In the genomic region with DNA sequence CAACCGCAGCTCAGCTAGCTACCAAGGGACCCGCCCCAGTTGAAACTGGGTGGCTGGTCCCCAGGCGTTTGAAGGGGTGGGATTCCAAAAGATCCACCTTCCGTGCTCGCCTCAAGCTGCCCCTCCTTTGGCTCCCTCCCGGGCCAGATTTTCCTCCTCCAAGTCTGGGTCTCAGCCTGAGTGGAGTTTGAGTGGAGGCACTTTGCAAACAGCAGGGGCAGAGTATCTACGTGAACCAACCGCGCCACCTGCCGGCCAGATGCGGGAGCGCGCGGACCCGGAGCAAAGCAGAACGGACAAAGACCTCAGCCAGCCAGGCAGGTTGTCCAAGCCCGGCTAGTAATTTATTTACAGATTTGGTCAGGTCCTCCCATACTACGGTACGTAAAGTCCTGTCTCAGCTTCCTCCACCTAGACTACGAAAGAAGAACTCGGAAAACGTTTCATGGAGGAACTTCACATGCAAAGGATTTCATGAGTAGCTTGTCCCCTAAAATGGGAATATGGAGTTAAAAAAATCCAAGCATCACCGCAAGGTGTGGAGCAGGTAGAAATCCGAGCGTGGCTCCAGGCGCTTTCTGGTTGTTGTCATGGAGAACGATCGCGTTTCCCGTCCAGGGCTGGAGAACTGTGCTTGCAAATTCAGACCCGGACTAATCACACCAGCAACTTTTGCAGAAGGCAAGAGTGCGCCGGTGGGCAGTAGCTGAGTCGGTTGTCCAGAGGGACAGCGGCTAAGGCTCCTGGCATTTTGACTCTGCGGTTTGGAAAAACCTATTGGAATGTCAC, we compare ENCODE assay signal across 8 mouse cellular contexts. TPM values are rescaled to one million over a fixed set of nuclear protein-coding genes. Genes with fewer than 3 reads are reported as not detected.
A peak's percentile ranks its signal among the peaks of the same experiment; 100 is the strongest.
DNase-seq lines count a peak whose midpoint lies in the region; ATAC-seq and TF ChIP-seq lines count a peak whose summit lies in the region.

No protein-coding gene starts in this region.

- no peak overlapping the region; the same call in 1 of the 2 replicates for H3K9ac ChIP-seq in CH12.LX (ENCODE audit: insufficient read depth, low read depth)
- peak overlapping the region; percentile 72 for H3K9ac ChIP-seq in forebrain, embryonic 14.5 days (ENCODE audit: low read length)
- no peak overlapping the region for H3K9ac ChIP-seq in liver, embryonic 16.5 days (ENCODE audit: low read depth, low read length)
- peak overlapping the region; percentile 56 for H3K9ac ChIP-seq in neural tube, embryonic 12.5 days
- H3K9ac ChIP-seq in stomach, postnatal 0 days (ENCODE audit: low read length), result no peak overlapping the region

- peaks cover 31% of the 10 kb centered on the region for H3K79me2 ChIP-seq in CH12.LX (replicated peaks; ENCODE audit: control insufficient read depth, extremely low read depth, insufficient read depth, poor library complexity, severe bottlenecking)

- peak overlapping the region; percentile 46 to 58 (median 57) for H3K4me3 ChIP-seq in CH12.LX (replicated peaks in 1 of 3; ENCODE audit: low read depth in 2 of 3, low read length in 2 of 3, poor library complexity in 1 of 3)
- peak overlapping the region; percentile 76 for H3K4me3 ChIP-seq in forebrain, embryonic 14.5 days (ENCODE audit: low read depth, low read length)
- H3K4me3 ChIP-seq in liver, embryonic 16.5 days (ENCODE audit: low read depth, low read length), result peak overlapping the region; percentile 58
- peak overlapping the region; percentile 60 for H3K4me3 ChIP-seq in neural tube, embryonic 12.5 days
- H3K4me3 ChIP-seq in stomach, postnatal 0 days (ENCODE audit: low read depth, low read length), result peak overlapping the region; percentile 59

- peak; percentile 73 for DNase-seq in CH12.LX (ENCODE audit: extremely low read depth)
- peak; percentile 96 for DNase-seq in forebrain, embryonic 14.5 days (ENCODE audit: low spot score)
- DNase-seq in heart, postnatal 10 days, result peak; percentile 94 to 96
- DNase-seq in layer of hippocampus, adult 11-12 months (ENCODE audit: low spot score), result peak; percentile 95
- DNase-seq in stomach, postnatal 0 days (ENCODE audit: low spot score), result peak; percentile 93

- peak; percentile 93 for TF ChIP-seq RAD21 in CH12.LX (IDR thresholded peaks at IDR 0.05; ENCODE audit: low read depth, low read length)

- no peaks in the 10 kb centered on the region for H3K36me3 ChIP-seq in CH12.LX (replicated peaks in 1 of 2; ENCODE audit: control insufficient read depth in 1 of 2, insufficient read depth in 1 of 2, low read length in 1 of 2)
- H3K36me3 ChIP-seq in forebrain, embryonic 14.5 days (ENCODE audit: control insufficient read depth, insufficient read depth, low read length), result no peaks in the 10 kb centered on the region
- H3K36me3 ChIP-seq in liver, embryonic 16.5 days (ENCODE audit: control insufficient read depth, insufficient read depth), result no peaks in the 10 kb centered on the region
- no peaks in the 10 kb centered on the region for H3K36me3 ChIP-seq in neural tube, embryonic 12.5 days
- H3K36me3 ChIP-seq in stomach, postnatal 0 days (ENCODE audit: control insufficient read depth, insufficient read depth, low read length), result no peaks in the 10 kb centered on the region

- under 1% methylated on average over 36 of the region's 36 CpGs for WGBS in forebrain, embryonic 14.5 days
- WGBS in liver, embryonic 16.5 days (ENCODE audit: insufficient replicate concordance), result 2% methylated on average over 36 of the region's 36 CpGs
- 2% methylated on average over 36 of the region's 36 CpGs for WGBS in neural tube, embryonic 12.5 days
- under 1% methylated on average over 36 of the region's 36 CpGs for WGBS in stomach, postnatal 0 days

- in situ Hi-C loops in CH12.LX (cut with MboI; ENCODE audit: low pct_ligation_motif_present, low pct_unique_long_range_greater_than_20kb, low sequenced_read_pairs), result loop anchor here (25.0 kb wide), 2 partner anchors 329 to 429 kb away; no protein-coding TSS in a partner anchor

- H3K9me3 ChIP-seq in CH12.LX (replicated peaks; ENCODE audit: low read length), result peaks cover 3% of the 10 kb centered on the region
- H3K9me3 ChIP-seq in forebrain, embryonic 14.5 days (replicated peaks; ENCODE audit: control insufficient read depth, low read length), result no peaks in the 10 kb centered on the region
- H3K9me3 ChIP-seq in liver, embryonic 16.5 days (replicated peaks; ENCODE audit: control insufficient read depth, low read length), result no peaks in the 10 kb centered on the region
- no peaks in the 10 kb centered on the region for H3K9me3 ChIP-seq in neural tube, embryonic 12.5 days
- H3K9me3 ChIP-seq in stomach, postnatal 0 days (ENCODE audit: control insufficient read depth, low read length), result no peaks in the 10 kb centered on the region

- peak; percentile 55 to 84; a peak in 3 of 4 replicates for TF ChIP-seq CTCF in CH12.LX (conservative IDR thresholded peaks at IDR 0.05 in 1 of 2, IDR thresholded peaks at IDR 0.05 in 1 of 2; ENCODE audit: low read depth in 2 of 2, low read length in 2 of 2)
- TF ChIP-seq CTCF in stomach, postnatal 0 days (IDR thresholded peaks at IDR 0.05; ENCODE audit: low read depth), result peak; percentile 98

- peak overlapping the region; percentile 71 for H3K4me2 ChIP-seq in CH12.LX (ENCODE audit: insufficient read depth, low read depth, poor library complexity, severe bottlenecking)
- peak overlapping the region; percentile 88 for H3K4me2 ChIP-seq in forebrain, embryonic 14.5 days (ENCODE audit: low read length)
- H3K4me2 ChIP-seq in liver, embryonic 16.5 days (ENCODE audit: low read depth, low read length), result peak overlapping the region; percentile 68
- peak overlapping the region; percentile 92 for H3K4me2 ChIP-seq in neural tube, embryonic 12.5 days (replicated peaks)
- H3K4me2 ChIP-seq in stomach, postnatal 0 days (replicated peaks; ENCODE audit: low read depth), result peak overlapping the region; percentile 91

- H3K27me3 ChIP-seq in CH12.LX (replicated peaks), result no peaks in the 10 kb centered on the region
- no peaks in the 10 kb centered on the region for H3K27me3 ChIP-seq in forebrain, embryonic 14.5 days (replicated peaks; ENCODE audit: control insufficient read depth, insufficient read depth, low read length)
- peaks cover 45% of the 10 kb centered on the region for H3K27me3 ChIP-seq in liver, embryonic 16.5 days (ENCODE audit: control insufficient read depth, insufficient read depth, low read depth, low read length)
- no peaks in the 10 kb centered on the region for H3K27me3 ChIP-seq in neural tube, embryonic 12.5 days (replicated peaks)
- no peaks in the 10 kb centered on the region for H3K27me3 ChIP-seq in stomach, postnatal 0 days (ENCODE audit: control insufficient read depth, insufficient read depth, low read length)

- peak; percentile 74 for ATAC-seq in cerebellum, adult (ENCODE audit: insufficient number of reproducible peaks, low FRiP score, low TSS enrichment)
- ATAC-seq in forebrain, embryonic 14.5 days, result peak; percentile 56
- ATAC-seq in liver, embryonic 16.5 days (ENCODE audit: low read depth), result peak; percentile 49
- ATAC-seq in neural tube, embryonic 12.5 days (ENCODE audit: low FRiP score, low read depth), result 0 out of 2 replicates have a peak, but pooled peaks have one; percentile 16
- peak; percentile 68 for ATAC-seq in stomach, postnatal 0 days (ENCODE audit: low FRiP score, low TSS enrichment)

- TF ChIP-seq POLR2A in CH12.LX (IDR thresholded peaks at IDR 0.05; ENCODE audit: low read depth, low read length), result no peak

- TF ChIP-seq EP300 in CH12.LX (IDR thresholded peaks at IDR 0.05; ENCODE audit: low read length), result no peak
- no peak for TF ChIP-seq EP300 in stomach, postnatal 0 days (optimal IDR thresholded peaks at IDR 0.05)

- H3K4me1 ChIP-seq in CH12.LX (ENCODE audit: control insufficient read depth in 1 of 2, insufficient read depth in 2 of 2), result peaks cover 0 to 17% of the 10 kb centered on the region in 2 experiments; a peak in 2 of 4 replicates
- H3K4me1 ChIP-seq in forebrain, embryonic 14.5 days (ENCODE audit: control insufficient read depth, insufficient read depth, low read length), result peaks cover 9% of the 10 kb centered on the region; the same call in 1 of the 2 replicates
- H3K4me1 ChIP-seq in liver, embryonic 16.5 days (ENCODE audit: control insufficient read depth, low read depth, low read length), result peaks cover 3% of the 10 kb centered on the region
- peaks cover 27% of the 10 kb centered on the region for H3K4me1 ChIP-seq in neural tube, embryonic 12.5 days
- H3K4me1 ChIP-seq in stomach, postnatal 0 days (replicated peaks; ENCODE audit: control insufficient read depth, insufficient read depth), result 0 out of 2 replicates have a peak, but pooled peaks cover 3% of the 10 kb centered on the region

- peak overlapping the region; percentile 15; the same call in 1 of the 2 replicates for H3K27ac ChIP-seq in CH12.LX (ENCODE audit: insufficient read depth, low read depth)
- H3K27ac ChIP-seq in forebrain, embryonic 14.5 days (ENCODE audit: low read depth, low read length), result peak overlapping the region; percentile 77; the same call in 1 of the 2 replicates
- no peak overlapping the region for H3K27ac ChIP-seq in liver, embryonic 16.5 days (ENCODE audit: low read length)
- no peak overlapping the region for H3K27ac ChIP-seq in neural tube, embryonic 12.5 days
- no peak overlapping the region for H3K27ac ChIP-seq in stomach, postnatal 0 days (replicated peaks)

- dilution Hi-C loops in CH12.LX (cut with MboI; ENCODE audit: extremely low pct_ligation_motif_present, extremely low pct_unique_long_range_greater_than_20kb, low sequenced_read_pairs), result no loop called here

- intact Hi-C loops in heart, postnatal 10 days (cut with DNase I), result loop anchor here (1.0 to 10.0 kb wide), 7 partner anchors 329 to 1591 kb away; no protein-coding TSS in a partner anchor

TF ChIP-seq in CH12.LX, 34 proteins besides CTCF, POLR2A, EP300 and RAD21 (continues in another document):
- no peak for TF ChIP-seq JUND (conservative IDR thresholded peaks at IDR 0.05; ENCODE audit: low read depth, low read length)
- TF ChIP-seq HCFC1 (IDR thresholded peaks at IDR 0.05; ENCODE audit: low read depth, low read length), result no peak
- TF ChIP-seq ZC3H11A (IDR thresholded peaks at IDR 0.05; ENCODE audit: low read depth, low read length), result peak; percentile 66; the same call in 1 of the 2 replicates
- TF ChIP-seq POLR2AphosphoS2 (IDR thresholded peaks at IDR 0.05; ENCODE audit: low read depth, low read length), result no peak
- TF ChIP-seq SMC3 (IDR thresholded peaks at IDR 0.05; ENCODE audit: low read depth, low read length), result peak; percentile 90
- TF ChIP-seq MEF2A (IDR thresholded peaks at IDR 0.05; ENCODE audit: borderline replicate concordance, low read depth, low read length), result 0 out of 2 replicates have a peak, but pooled peaks have one; percentile 22

RNA-seq across cellular contexts. Expression of a gene that starts 1.5 kb away (rescaled TPM):
- total RNA-seq in CH12.LX (2012; rRNA removed) (16.1 and 26.0 TPM in 2 replicates), CH12.LX (2014; rRNA removed) (12.1 and 13.0 TPM in 2 replicates)
- polyA plus RNA-seq in CH12.LX (2012; ENCODE audit: insufficient read length, low read depth), result 3.8 and 3.9 TPM in 2 replicates
- polyA plus RNA-seq in forebrain, embryonic 14.5 days (2014; fragmentation: Nextera tagmentation; extraction: Ambion mirVana), result 85.7 and 89.1 TPM in 2 replicates
- 10 to 100 TPM; 19.3 to 24.0 TPM for total RNA-seq in heart, postnatal 10 days (2021)
- 0.22 and 0.30 TPM in 2 replicates for polyA plus RNA-seq in liver, embryonic 16.5 days (2015; fragmentation: Nextera tagmentation; extraction: Ambion mirVana)
- polyA plus RNA-seq in neural tube, embryonic 12.5 days (2016; fragmentation: Nextera tagmentation; extraction: Ambion mirVana), result 27.9 and 31.6 TPM in 2 replicates
- 3.8 and 5.4 TPM in 2 replicates for polyA plus RNA-seq in stomach, postnatal 0 days (2015; fragmentation: Nextera tagmentation; extraction: Ambion mirVana)

Comparison
In these comparisons a context has a peak if more than half of its experiments do, and no peak if none do; other contexts are left out.
1. H3K27ac ChIP-seq: peak in CH12.LX (single experiment) and forebrain, embryonic 14.5 days (single experiment); none in liver, embryonic 16.5 days (single experiment), neural tube, embryonic 12.5 days (single experiment) and stomach, postnatal 0 days (single experiment).
2. H3K9ac ChIP-seq: peak in forebrain, embryonic 14.5 days (single experiment) and neural tube, embryonic 12.5 days (single experiment); none in CH12.LX (single experiment), liver, embryonic 16.5 days (single experiment) and stomach, postnatal 0 days (single experiment).
3. ATAC-seq: peak in every context shown above with its lines; median percentile 74 in cerebellum, adult; 68 in stomach, postnatal 0 days; 56 in forebrain, embryonic 14.5 days; 49 in liver, embryonic 16.5 days; 16 in neural tube, embryonic 12.5 days.
4. Peak in every context shown above with its lines, with median percentiles within 50 percentile points of each other: DNase-seq, H3K4me2 ChIP-seq and H3K4me3 ChIP-seq.